Mouse (Mus musculus): ENCODE results near the gene Dlx5. TPM values are rescaled to one million over a fixed set of nuclear protein-coding genes. Genes with fewer than 3 reads are reported as not detected.

Gene Dlx5
- polyA plus RNA-seq (2014; fragmentation: Nextera tagmentation; extraction: Ambion mirVana) = 0.14 and 0.29 TPM in 2 replicates

- Histone ChIP-seq H3K27ac (ENCODE audit: low read depth) (no peak within 1 kb of the TSS), H3K9me3 (ENCODE audit: low read depth, low read length) (no peaks in the 10 kb centered on the region), H3K4me1 (ENCODE audit: insufficient read depth) (no peaks in the 10 kb centered on the region), H3K9ac (peak within 1 kb of the TSS; percentile 17), H3K4me2 (peak within 1 kb of the TSS; percentile 78), H3K36me3 (ENCODE audit: insufficient read depth) (no peaks in the 10 kb centered on the region), H3K4me3 (ENCODE audit: low read depth, low read length) (peak within 1 kb of the TSS; percentile 44), H3K27me3 (ENCODE audit: insufficient read depth, low read length) (peaks cover 76% of the 10 kb centered on the region)
- peak; percentile 83 for ATAC-seq (ENCODE audit: insufficient read depth)
- DNase-seq = peak; percentile 73
- TF ChIP-seq CTCF (IDR thresholded peaks at IDR 0.05; ENCODE audit: low read depth) = no peak
- under 1% methylated on average over 40 of the region's 42 CpGs for WGBS
Observed at GRCm38 (mm10) chr6:6881638-6882190, at the start of gene Dlx5. Dlx5 (minus strand) TSS chr6:6882085.

GRCm38 (mm10) chr6:6931507-6931906 is 49.6 kb upstream of the Dlx5 start:
- H3K36me3 ChIP-seq (ENCODE audit: insufficient read depth) = no peaks in the 10 kb centered on the region
- DNase-seq (no peak), ATAC-seq (ENCODE audit: insufficient read depth) (no peak)
- no peak overlapping the region for H3K4me3 ChIP-seq (ENCODE audit: low read depth, low read length)
- H3K4me2 ChIP-seq = no peak overlapping the region
- no peak overlapping the region for H3K27ac ChIP-seq (ENCODE audit: low read depth)
- no peaks in the 10 kb centered on the region for H3K27me3 ChIP-seq (ENCODE audit: insufficient read depth, low read length)
- H3K9ac ChIP-seq = no peak overlapping the region
- WGBS = 71% methylated on average over 4 of the region's 4 CpGs
- H3K9me3 ChIP-seq (ENCODE audit: low read depth, low read length) = no peaks in the 10 kb centered on the region
- H3K4me1 ChIP-seq (ENCODE audit: insufficient read depth) = no peaks in the 10 kb centered on the region
- no peak for TF ChIP-seq CTCF (IDR thresholded peaks at IDR 0.05; ENCODE audit: low read depth)

GRCm38 (mm10) chr6:6930831-6931230 is 48.9 kb upstream of the Dlx5 start:
- no peak for DNase-seq
- Histone ChIP-seq H3K36me3 (ENCODE audit: insufficient read depth) (no peaks in the 10 kb centered on the region), H3K4me3 (ENCODE audit: low read depth, low read length) (no peak overlapping the region), H3K9me3 (ENCODE audit: low read depth, low read length) (no peaks in the 10 kb centered on the region), H3K27ac (ENCODE audit: low read depth) (no peak overlapping the region), H3K4me1 (ENCODE audit: insufficient read depth) (no peaks in the 10 kb centered on the region), H3K27me3 (ENCODE audit: insufficient read depth, low read length) (no peaks in the 10 kb centered on the region), H3K4me2 (no peak overlapping the region), H3K9ac (no peak overlapping the region)
- ATAC-seq (ENCODE audit: insufficient read depth) = no peak
- WGBS = 85% methylated on average over 4 of the region's 4 CpGs
- TF ChIP-seq CTCF (IDR thresholded peaks at IDR 0.05; ENCODE audit: low read depth) = no peak

GRCm38 (mm10) chr6:6925264-6925663 is 43.4 kb upstream of the Dlx5 start:
- no peak overlapping the region for H3K27ac ChIP-seq (ENCODE audit: low read depth)
- 45% methylated on average over 1 of the region's 1 CpGs for WGBS
- H3K4me1 ChIP-seq (ENCODE audit: insufficient read depth) = no peaks in the 10 kb centered on the region
- no peak for DNase-seq
- H3K4me3 ChIP-seq (ENCODE audit: low read depth, low read length) = no peak overlapping the region
- H3K9me3 ChIP-seq (ENCODE audit: low read depth, low read length) = no peaks in the 10 kb centered on the region
- H3K4me2 ChIP-seq = no peak overlapping the region
- H3K9ac ChIP-seq = no peak overlapping the region
- no peaks in the 10 kb centered on the region for H3K36me3 ChIP-seq (ENCODE audit: insufficient read depth)
- no peak for ATAC-seq (ENCODE audit: insufficient read depth)
- no peak for TF ChIP-seq CTCF (IDR thresholded peaks at IDR 0.05; ENCODE audit: low read depth)
- H3K27me3 ChIP-seq (ENCODE audit: insufficient read depth, low read length) = no peaks in the 10 kb centered on the region

GRCm38 (mm10) chr6:6917334-6917733 is 35.4 kb upstream of the Dlx5 start:
- ATAC-seq (ENCODE audit: insufficient read depth) (no peak), DNase-seq (no peak)
- H3K4me2 ChIP-seq = no peak overlapping the region
- H3K27ac ChIP-seq (ENCODE audit: low read depth) = no peak overlapping the region
- no peaks in the 10 kb centered on the region for H3K9me3 ChIP-seq (ENCODE audit: low read depth, low read length)
- H3K4me3 ChIP-seq (ENCODE audit: low read depth, low read length) = no peak overlapping the region
- TF ChIP-seq CTCF (IDR thresholded peaks at IDR 0.05; ENCODE audit: low read depth) = no peak
- no peaks in the 10 kb centered on the region for H3K27me3 ChIP-seq (ENCODE audit: insufficient read depth, low read length)
- 82% methylated on average over 4 of the region's 4 CpGs for WGBS
- H3K4me1 ChIP-seq (ENCODE audit: insufficient read depth) = no peaks in the 10 kb centered on the region
- H3K36me3 ChIP-seq (ENCODE audit: insufficient read depth) = no peaks in the 10 kb centered on the region
- H3K9ac ChIP-seq = no peak overlapping the region

- DNase-seq = no peak
Observed at GRCm38 (mm10) chr6:6915526-6915915, 33.6 kb upstream of the Dlx5 start.

GRCm38 (mm10) chr6:6914849-6915525 is 33.1 kb upstream of the Dlx5 start:
- Histone ChIP-seq H3K9me3 (ENCODE audit: low read depth, low read length) (no peaks in the 10 kb centered on the region), H3K4me1 (ENCODE audit: insufficient read depth) (no peaks in the 10 kb centered on the region), H3K9ac (no peak overlapping the region), H3K27me3 (ENCODE audit: insufficient read depth, low read length) (no peaks in the 10 kb centered on the region), H3K4me3 (ENCODE audit: low read depth, low read length) (no peak overlapping the region), H3K36me3 (ENCODE audit: insufficient read depth) (no peaks in the 10 kb centered on the region), H3K4me2 (no peak overlapping the region), H3K27ac (ENCODE audit: low read depth) (no peak overlapping the region)
- peak; percentile 79 for TF ChIP-seq CTCF (IDR thresholded peaks at IDR 0.05; ENCODE audit: low read depth)
- ATAC-seq (ENCODE audit: insufficient read depth) (peak; percentile 78; the same call in 1 of the 2 replicates), DNase-seq (peak; percentile 86)
- 35% methylated on average over 5 of the region's 5 CpGs for WGBS

More at GRCm38 (mm10) chr6:6915526-6915915, 33.6 kb upstream of the Dlx5 start:
- 52% methylated on average over 9 of the region's 9 CpGs for WGBS
- no peaks in the 10 kb centered on the region for H3K27me3 ChIP-seq (ENCODE audit: insufficient read depth, low read length)
- no peak overlapping the region for H3K27ac ChIP-seq (ENCODE audit: low read depth)
- ATAC-seq (ENCODE audit: insufficient read depth) = no peak
- H3K36me3 ChIP-seq (ENCODE audit: insufficient read depth) = no peaks in the 10 kb centered on the region
- no peaks in the 10 kb centered on the region for H3K9me3 ChIP-seq (ENCODE audit: low read depth, low read length)
- H3K9ac ChIP-seq = no peak overlapping the region
- H3K4me2 ChIP-seq = no peak overlapping the region
- TF ChIP-seq CTCF (IDR thresholded peaks at IDR 0.05; ENCODE audit: low read depth) = no peak
- no peaks in the 10 kb centered on the region for H3K4me1 ChIP-seq (ENCODE audit: insufficient read depth)
- no peak overlapping the region for H3K4me3 ChIP-seq (ENCODE audit: low read depth, low read length)
